Mouse (Mus musculus) kidney, adult 11 months (tissue): ENCODE results near the gene Apol11b.
"Not testable (repeated sequence)": the region's sequence is repeated elsewhere in the genome, so short reads cannot be mapped to it uniquely, and the experiment has no call there.

Experiments used
- DNase-seq: peaks from one replicate; pipeline ENCODE4 v3.0.0; 2022

The Apol11b gene

GRCm38 (mm10) chr15:77643176-77643575 lies at the start of gene Apol11b:
Gene Apol11b (minus strand): TSS chr15:77643286.
- not testable (repeated sequence) for DNase-seq

GRCm38 (mm10) chr15:77691532-77692311 lies 48.6 kb upstream of the Apol11b start:
- not testable (repeated sequence) for DNase-seq

DNA sequence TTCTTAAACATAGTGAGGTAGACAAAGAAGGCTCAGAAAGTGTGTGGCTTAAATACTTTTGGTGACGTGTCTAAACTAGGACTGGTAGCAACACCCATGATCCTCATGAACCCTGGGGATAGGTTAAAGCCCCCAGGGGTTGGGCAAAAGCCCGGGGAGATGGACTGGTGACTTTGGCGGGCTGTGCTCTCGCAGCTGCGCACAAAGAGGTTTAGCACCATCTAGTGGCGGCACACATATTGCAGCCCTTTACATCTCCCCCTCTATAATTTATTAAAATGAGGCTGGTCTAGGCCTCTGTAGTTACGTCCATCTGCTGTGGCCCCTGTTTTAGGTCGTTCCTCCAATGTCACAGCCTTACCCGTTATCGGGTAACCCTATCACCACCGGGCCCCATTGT lies 40.9 kb upstream of the Apol11b start:
- peak; percentile 4 for DNase-seq

GRCm38 (mm10) chr15:77674081-77674480 lies 31.0 kb upstream of the Apol11b start:
- DNase-seq = not testable (repeated sequence)

- not testable (repeated sequence) for DNase-seq
Measured at GRCm38 (mm10) chr15:77661841-77662240, 18.8 kb upstream of the Apol11b start.

GRCm38 (mm10) chr15:77659773-77660172 lies 16.7 kb upstream of the Apol11b start:
- DNase-seq = not testable (repeated sequence)

DNA sequence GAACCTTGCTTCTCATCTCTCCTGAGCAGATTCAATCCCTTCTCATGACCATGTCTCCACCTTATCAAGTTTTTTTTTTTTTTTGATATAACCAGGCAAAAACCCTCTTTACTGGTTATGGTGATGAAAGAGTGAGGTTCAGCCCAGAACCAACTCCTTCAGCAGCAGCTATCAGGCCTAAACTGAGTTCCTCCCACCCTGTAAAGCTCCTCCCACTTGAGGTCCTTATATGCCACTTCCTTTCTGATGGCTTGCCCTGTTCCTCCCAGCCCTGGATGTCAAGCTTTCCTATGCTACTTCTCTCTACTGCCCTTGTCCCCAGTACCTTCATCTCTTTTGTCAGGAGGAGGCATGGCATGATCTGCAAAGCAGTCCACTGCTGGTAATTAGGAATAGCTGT lies 8.1 kb upstream of the Apol11b start:
- not testable (repeated sequence) for DNase-seq

- DNase-seq = not testable (repeated sequence)
Measured at GRCm38 (mm10) chr15:77629822-77630221, 13.3 kb downstream of the Apol11b start.

GRCm38 (mm10) chr15:77628647-77629046 lies 14.4 kb downstream of the Apol11b start:
- not testable (repeated sequence) for DNase-seq

DNA sequence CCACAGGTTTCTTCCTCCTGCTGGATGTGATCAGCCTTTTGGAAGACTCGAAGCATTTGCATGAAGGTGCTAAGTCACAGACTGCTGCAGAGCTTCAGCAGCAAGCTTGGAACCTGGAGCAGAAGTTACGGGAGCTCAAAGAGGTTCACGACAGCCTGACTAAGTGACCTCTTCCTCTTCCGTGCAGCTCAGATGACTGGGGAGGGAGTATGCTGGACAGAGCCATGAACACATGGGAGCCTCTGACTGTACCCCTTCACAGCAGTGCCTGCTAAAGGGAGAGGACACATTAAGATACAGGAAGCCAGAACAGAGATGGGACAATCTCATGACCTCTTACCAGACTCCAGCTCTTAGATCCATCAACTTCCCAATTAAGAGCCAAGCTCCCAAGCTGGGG lies 16.6 kb downstream of the Apol11b start:
- not testable (repeated sequence) for DNase-seq

DNA sequence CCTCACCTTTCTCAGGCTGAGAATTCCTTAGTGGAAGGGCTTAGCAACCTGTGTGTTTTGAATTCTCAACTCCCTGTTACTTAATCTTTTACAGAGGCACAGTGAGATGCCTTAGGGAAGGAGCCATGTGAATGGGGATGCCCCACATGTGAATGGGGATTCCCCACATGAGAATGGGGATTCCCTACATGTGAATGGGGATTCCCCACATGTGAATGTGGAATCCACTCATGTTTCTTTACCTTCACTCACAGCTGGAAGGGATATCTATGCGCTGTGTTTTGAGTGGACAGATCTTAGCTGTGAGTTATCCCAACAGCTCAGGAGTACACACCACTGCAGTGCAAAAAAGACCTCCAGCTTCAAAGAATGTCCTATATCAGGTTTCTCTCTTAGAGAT lies 18.4 kb downstream of the Apol11b start:
- no peak for DNase-seq

DNA sequence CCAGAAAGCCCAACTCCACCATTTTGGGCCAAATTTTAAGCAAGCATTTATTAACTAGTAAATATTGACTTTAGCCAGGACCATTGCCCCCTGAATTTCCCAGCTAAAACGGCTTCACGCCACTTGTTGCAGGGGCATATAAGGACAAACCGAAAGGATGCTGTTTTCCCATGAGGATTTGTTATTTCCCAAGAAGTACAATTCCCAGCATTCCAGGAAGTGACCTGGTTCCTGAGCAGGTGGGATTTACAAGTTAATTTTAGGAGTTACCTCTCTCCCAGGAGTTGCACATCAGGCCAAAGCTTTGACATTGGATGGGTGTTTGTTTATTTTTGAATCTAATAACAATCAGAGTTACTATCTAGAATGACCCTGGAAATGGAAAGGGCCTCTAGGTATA lies 37.0 kb downstream of the Apol11b start:
- no peak for DNase-seq

- no peak for DNase-seq
Measured at GRCm38 (mm10) chr15:77598958-77599357, 44.1 kb downstream of the Apol11b start, which contains the start of gene Gm36245. Gene Gm36245 (plus strand): TSS chr15:77599258.

DNA sequence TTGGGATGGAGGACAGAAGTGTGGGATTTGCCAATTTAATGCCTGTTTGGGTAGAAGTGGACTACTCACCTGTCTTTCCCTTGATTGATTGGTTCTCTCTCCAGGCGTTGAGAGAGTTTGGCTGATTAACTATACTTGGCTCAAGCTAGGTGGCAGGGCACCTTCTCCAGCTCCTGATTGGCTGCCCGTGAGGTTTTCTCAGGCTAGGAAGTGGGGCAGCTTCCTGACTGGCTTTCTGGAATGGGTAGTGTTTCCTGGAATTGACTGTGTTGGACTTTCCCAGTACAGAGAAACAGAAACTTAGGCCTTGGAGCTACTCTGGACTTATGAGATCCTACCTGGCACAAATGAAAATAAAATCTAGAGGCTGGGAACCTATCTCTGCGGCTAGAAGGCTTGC lies 44.7 kb downstream of the Apol11b start:
- peak; percentile 61 for DNase-seq

DNA sequence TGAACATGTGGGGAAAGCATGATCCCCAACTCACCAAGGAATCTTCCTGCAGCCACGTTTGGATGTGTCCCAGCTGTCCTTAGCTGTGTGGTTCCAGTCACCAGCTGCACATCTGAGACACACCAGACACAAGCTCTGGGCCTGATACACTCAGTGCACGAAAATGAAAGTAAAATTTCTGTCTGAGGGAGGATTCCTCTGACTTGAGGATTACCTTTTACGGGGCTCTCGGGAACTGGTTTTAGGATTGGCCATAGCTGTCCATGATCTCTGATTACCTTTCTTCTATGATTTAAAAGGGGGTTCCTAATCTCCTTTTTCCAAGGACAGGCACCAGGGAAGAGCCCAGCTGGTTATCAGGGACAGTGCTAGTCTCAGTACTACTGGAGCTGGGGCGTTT lies 47.1 kb downstream of the Apol11b start, which contains the start of gene Apol10b:
TSS of gene Apol10b (minus strand) at position 165 of the 400 bp plus-strand sequence.
- no peak for DNase-seq

DNA sequence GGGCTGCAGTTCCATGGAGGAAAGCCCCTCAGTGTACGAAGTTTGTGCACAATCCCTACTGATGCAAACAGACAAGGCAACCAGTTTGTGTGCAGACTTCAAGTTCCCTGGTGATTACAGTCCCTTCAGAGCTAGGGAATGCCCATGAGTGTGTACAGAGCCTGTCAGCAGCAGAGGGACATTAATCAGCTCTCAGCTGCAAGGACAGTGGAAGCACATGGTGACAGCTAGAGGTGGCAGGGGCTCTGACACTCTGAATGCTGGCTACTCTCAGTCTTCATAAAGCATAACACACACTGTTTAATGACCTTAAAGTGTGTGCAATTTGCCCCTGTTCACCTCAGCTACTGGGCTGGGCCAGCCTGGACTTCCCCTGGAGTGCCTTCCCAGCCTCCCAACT lies 49.5 kb downstream of the Apol11b start:
- DNase-seq = no peak

DNA sequence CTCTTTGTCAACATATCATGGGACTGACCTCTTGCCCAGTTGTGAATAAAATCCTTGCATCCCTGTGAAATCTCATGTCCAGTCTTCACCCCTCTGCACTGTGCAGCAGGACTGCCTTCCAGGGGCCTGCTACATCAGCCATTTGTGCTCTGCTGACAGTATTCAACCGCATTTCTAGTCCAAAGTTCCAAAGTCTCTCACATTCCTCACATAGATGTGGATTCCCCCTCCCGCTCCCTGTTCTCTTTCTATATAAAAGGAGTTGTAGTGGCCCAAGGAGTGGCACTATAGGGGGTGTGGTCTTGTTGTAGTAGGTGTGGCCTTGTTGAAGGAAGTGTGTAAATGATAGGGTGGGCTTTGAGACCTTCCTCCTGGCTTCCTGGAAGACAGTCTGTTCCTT lies 52.2 kb downstream of the Apol11b start:
- peak; percentile 27 for DNase-seq

DNA sequence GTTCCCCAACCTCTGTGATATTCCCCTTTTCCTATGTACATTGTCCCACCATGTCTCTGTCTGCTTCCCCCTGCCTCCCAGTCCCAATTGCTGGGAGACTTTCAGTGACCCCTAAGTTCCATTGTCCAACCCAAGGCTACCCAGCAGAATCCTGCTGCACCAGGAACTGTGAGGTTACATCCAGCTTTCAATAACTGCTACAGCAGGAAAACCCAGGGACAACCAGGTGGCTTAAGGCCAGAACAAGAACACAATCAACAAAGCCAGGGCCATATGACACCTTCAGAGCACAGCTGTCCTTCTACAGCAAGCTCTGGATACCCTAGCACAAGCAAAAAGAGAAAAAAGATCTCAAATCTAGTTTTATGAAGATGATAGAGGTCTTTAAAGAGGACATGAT lies 54.1 kb downstream of the Apol11b start:
- DNase-seq = no peak

DNA sequence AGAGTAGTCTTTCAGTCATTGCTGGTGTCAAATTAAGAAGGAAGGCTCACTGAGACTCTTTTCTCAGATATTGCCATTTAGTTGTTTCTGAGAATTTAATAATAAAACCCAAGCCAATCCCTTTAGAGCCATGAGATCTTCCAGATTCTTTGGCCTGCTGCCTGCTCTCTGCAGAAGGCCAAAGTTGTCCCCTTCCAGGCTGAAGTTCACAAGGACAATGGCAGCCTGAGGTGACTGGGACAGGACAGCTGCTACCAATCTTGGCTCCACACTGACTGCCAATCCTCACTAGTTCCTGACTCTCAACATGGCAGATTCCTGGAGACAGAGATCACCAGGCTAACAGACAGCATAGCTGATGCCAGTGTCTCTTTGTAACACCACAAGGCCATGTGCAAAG lies 56.1 kb downstream of the Apol11b start:
- no peak for DNase-seq
